8 mouse cellular contexts compared by ENCODE assay signal in the genomic region with DNA sequence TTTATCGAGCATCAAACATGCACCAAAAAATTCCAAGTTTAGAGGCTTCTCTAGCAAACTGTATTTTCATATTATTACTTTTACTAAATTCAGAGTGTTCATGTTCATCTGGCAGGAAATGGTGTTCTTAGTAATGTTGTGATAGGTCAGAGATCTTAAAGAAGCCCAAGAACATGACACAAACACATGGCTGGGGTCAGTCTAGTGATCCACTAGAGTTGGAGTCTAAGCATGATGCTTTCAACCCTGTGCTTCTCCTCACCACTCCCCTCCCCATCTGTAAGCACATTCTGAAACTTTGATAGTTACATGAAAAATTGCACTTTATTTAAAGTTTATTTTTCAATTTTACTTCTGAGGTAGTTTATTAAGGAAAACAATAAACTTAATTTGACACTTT. TPM values are rescaled to one million over a fixed set of nuclear protein-coding genes. Genes with fewer than 3 reads are reported as not detected.
A peak's percentile ranks its signal among the peaks of the same experiment; 100 is the strongest.
DNase-seq lines count a peak whose midpoint lies in the region; ATAC-seq lines count a peak whose summit lies in the region.
"Had no signal": no experiment of that assay in that cellular context is flagged by ENCODE, and none has a peak within 500 bp of the region (broad histone marks: within the 10 kb centered on the region; RNA-seq: fewer than 3 reads in every experiment).

No protein-coding gene starts in this region.

- peaks cover 15% of the 10 kb centered on the region for H3K4me1 ChIP-seq in lung, embryonic 16.5 days (replicated peaks; ENCODE audit: control insufficient read depth, insufficient read depth, low read length)
- peaks cover 31% of the 10 kb centered on the region for H3K4me1 ChIP-seq in forebrain, embryonic 10.5 days
- H3K4me1 ChIP-seq in limb, embryonic 12.5 days (replicated peaks): peaks cover 21% of the 10 kb centered on the region
- H3K4me1 ChIP-seq in stomach, embryonic 15.5 days: peaks cover 12% of the 10 kb centered on the region; the same call in 1 of the 2 replicates

- peak overlapping the region; percentile 60 for H3K4me2 ChIP-seq in lung, embryonic 16.5 days (ENCODE audit: low read depth, low read length)
- H3K4me2 ChIP-seq in limb, embryonic 12.5 days: peak overlapping the region; percentile 50
- H3K4me2 ChIP-seq in stomach, embryonic 15.5 days: peak overlapping the region; percentile 45

- H3K4me3 ChIP-seq in lung, embryonic 16.5 days (ENCODE audit: low read length): peak overlapping the region; percentile 35
- peak overlapping the region; percentile 71 for H3K4me3 ChIP-seq in forebrain, embryonic 10.5 days
- peak overlapping the region; percentile 19 for H3K4me3 ChIP-seq in limb, embryonic 12.5 days (replicated peaks)
- peak overlapping the region; percentile 21; the same call in 1 of the 2 replicates for H3K4me3 ChIP-seq in stomach, embryonic 15.5 days (replicated peaks)

- H3K36me3 ChIP-seq in lung, embryonic 16.5 days (ENCODE audit: control insufficient read depth, insufficient read depth, low read length): no peaks in the 10 kb centered on the region
- H3K36me3 ChIP-seq in forebrain, embryonic 10.5 days (replicated peaks): peaks cover 27% of the 10 kb centered on the region
- H3K36me3 ChIP-seq in limb, embryonic 12.5 days: peaks cover 8% of the 10 kb centered on the region; the same call in 1 of the 2 replicates
- no peaks in the 10 kb centered on the region for H3K36me3 ChIP-seq in stomach, embryonic 15.5 days

- H3K9ac ChIP-seq in lung, embryonic 16.5 days (ENCODE audit: low read length): 0 out of 2 replicates have a peak overlapping the region, but pooled peaks have one; percentile 30
- no peak overlapping the region for H3K9ac ChIP-seq in limb, embryonic 12.5 days (replicated peaks)
- H3K9ac ChIP-seq in stomach, embryonic 15.5 days: no peak overlapping the region

- H3K9me3 ChIP-seq in lung, embryonic 16.5 days (ENCODE audit: control insufficient read depth, low read length): no peaks in the 10 kb centered on the region
- no peaks in the 10 kb centered on the region for H3K9me3 ChIP-seq in forebrain, embryonic 10.5 days
- H3K9me3 ChIP-seq in limb, embryonic 12.5 days: no peaks in the 10 kb centered on the region
- H3K9me3 ChIP-seq in stomach, embryonic 15.5 days: no peaks in the 10 kb centered on the region

- H3K27me3 ChIP-seq in lung, embryonic 16.5 days (ENCODE audit: control insufficient read depth, insufficient read depth, low read depth, low read length): no peaks in the 10 kb centered on the region
- H3K27me3 ChIP-seq in forebrain, embryonic 10.5 days (ENCODE audit: poor library complexity, severe bottlenecking): no peaks in the 10 kb centered on the region
- no peaks in the 10 kb centered on the region for H3K27me3 ChIP-seq in limb, embryonic 12.5 days
- H3K27me3 ChIP-seq in stomach, embryonic 15.5 days (replicated peaks): no peaks in the 10 kb centered on the region

- DNase-seq in lung, adult 18-20 months: no peak
- DNase-seq in forebrain, embryonic 10.5 days (ENCODE audit: extremely low spot score, low spot score): no peak
- no peak for DNase-seq in thymus, adult 18-20 months

- ATAC-seq in lung, embryonic 16.5 days (ENCODE audit: low read depth): no peak
- no peak for ATAC-seq in limb, embryonic 12.5 days (ENCODE audit: insufficient number of reproducible peaks, insufficient read depth, low FRiP score, low TSS enrichment, low read depth)
- no peak for ATAC-seq in stomach, embryonic 15.5 days (ENCODE audit: insufficient read depth, low FRiP score, low read depth)
- no peak for ATAC-seq in megakaryocyte-erythroid progenitor cell, adult 5-6 weeks (replicated peaks; ENCODE audit: low FRiP score, low TSS enrichment, poor library complexity, severe bottlenecking)

- 54% methylated on average over 1 of the region's 1 CpGs for WGBS in lung, embryonic 16.5 days
- WGBS in forebrain, embryonic 10.5 days: 92% methylated on average over 1 of the region's 1 CpGs
- WGBS in limb, embryonic 12.5 days: 70% methylated on average over 1 of the region's 1 CpGs
- 43% methylated on average over 1 of the region's 1 CpGs for WGBS in stomach, embryonic 15.5 days

- no peak overlapping the region for H3K27ac ChIP-seq in lung, embryonic 16.5 days (ENCODE audit: low read length)
- no peak overlapping the region for H3K27ac ChIP-seq in forebrain, embryonic 10.5 days
- H3K27ac ChIP-seq in limb, embryonic 12.5 days: no peak overlapping the region
- no peak overlapping the region for H3K27ac ChIP-seq in stomach, embryonic 15.5 days

RNA-seq across cellular contexts. Expression of a gene that starts 3.0 kb away (rescaled TPM):
- polyA plus RNA-seq in lung, embryonic 16.5 days (2015; fragmentation: Nextera tagmentation; extraction: Ambion mirVana): 59.4 TPM in 2 replicates
- 46.4 and 47.5 TPM in 2 replicates for polyA plus RNA-seq in forebrain, embryonic 10.5 days (2016; fragmentation: Nextera tagmentation; extraction: Ambion mirVana)
- polyA plus RNA-seq in limb, embryonic 12.5 days (2016; fragmentation: Nextera tagmentation; extraction: Ambion mirVana): 74.7 and 81.1 TPM in 2 replicates
- 49.2 and 49.8 TPM in 2 replicates for polyA plus RNA-seq in stomach, embryonic 15.5 days (2015; fragmentation: Nextera tagmentation; extraction: Ambion mirVana)
- total RNA-seq in megakaryocyte-erythroid progenitor cell, adult 5-6 weeks (2014; fragmentation: Nextera tagmentation): 72.7 and 84.4 TPM in 2 replicates
- total RNA-seq in megakaryocyte-erythroid progenitor cell, adult 5-6 weeks (2017): 101 and 111 TPM in 2 replicates

RNA-seq across cellular contexts. Expression of a gene that starts 9.2 kb away (rescaled TPM):
- polyA plus RNA-seq in lung, embryonic 16.5 days (2015; fragmentation: Nextera tagmentation; extraction: Ambion mirVana): not detected in 2 replicates
- polyA plus RNA-seq in forebrain, embryonic 10.5 days (2016; fragmentation: Nextera tagmentation; extraction: Ambion mirVana): not detected in 2 replicates
- not detected in 2 replicates for polyA plus RNA-seq in limb, embryonic 12.5 days (2016; fragmentation: Nextera tagmentation; extraction: Ambion mirVana)
- polyA plus RNA-seq in stomach, embryonic 15.5 days (2015; fragmentation: Nextera tagmentation; extraction: Ambion mirVana): not detected in 2 replicates
- not detected in 2 replicates for total RNA-seq in megakaryocyte-erythroid progenitor cell, adult 5-6 weeks (2014; fragmentation: Nextera tagmentation)
- total RNA-seq in megakaryocyte-erythroid progenitor cell, adult 5-6 weeks (2017): not detected in 2 replicates
- polyA plus RNA-seq: large intestine, adult 2 months had no signal

Comparison
In these comparisons a context has a peak if more than half of its experiments do, and no peak if none do; other contexts are left out.
1. H3K4me3 ChIP-seq: peak in every context shown above with its lines; median percentile 71 in forebrain, embryonic 10.5 days; 35 in lung, embryonic 16.5 days; 21 in stomach, embryonic 15.5 days; 19 in limb, embryonic 12.5 days.